Mouse (Mus musculus) olfactory bulb, adult 2 months (tissue): ENCODE data around the gene Mpi.

Experiments used
- CTCF ChIP-seq: fragments of 200-500 bp; IDR thresholded peaks from 2 replicates; pipeline ENCODE4 v1.5.1; 2012; ENCODE audit warnings: low read depth, mild to moderate bottlenecking, low read length, moderate library complexity; ENCODE audit not compliant: insufficient read depth
- POLR2A ChIP-seq: fragments of 200-500 bp; IDR thresholded peaks from 2 replicates; pipeline ENCODE4 v1.6.1; 2012; ENCODE audit warnings: mild to moderate bottlenecking, low read depth, low read length, moderate library complexity; ENCODE audit not compliant: insufficient read depth

GRCm38 (mm10) chr9:57594174-57594509 is 41.6 kb upstream of the Mpi start:
- TF ChIP-seq CTCF, result no peak
- no peak for TF ChIP-seq POLR2A
